Mouse (Mus musculus) embryonic fibroblast, embryonic 13.5 days (primary cell): ENCODE results near the gene Idnk.

Experiments
- CTCF ChIP-seq: IDR thresholded peaks from 2 replicates; pipeline ENCODE4 v1.5.1; 2011; ENCODE audit warnings: mild to moderate bottlenecking, control low read depth, low read length, moderate library complexity, borderline replicate concordance; ENCODE audit not compliant: insufficient read depth
- POLR2A ChIP-seq: IDR thresholded peaks from 2 replicates; pipeline ENCODE4 v1.6.1; 2011; ENCODE audit warnings: low read depth, mild to moderate bottlenecking, control low read depth, low read length, moderate library complexity

DNA sequence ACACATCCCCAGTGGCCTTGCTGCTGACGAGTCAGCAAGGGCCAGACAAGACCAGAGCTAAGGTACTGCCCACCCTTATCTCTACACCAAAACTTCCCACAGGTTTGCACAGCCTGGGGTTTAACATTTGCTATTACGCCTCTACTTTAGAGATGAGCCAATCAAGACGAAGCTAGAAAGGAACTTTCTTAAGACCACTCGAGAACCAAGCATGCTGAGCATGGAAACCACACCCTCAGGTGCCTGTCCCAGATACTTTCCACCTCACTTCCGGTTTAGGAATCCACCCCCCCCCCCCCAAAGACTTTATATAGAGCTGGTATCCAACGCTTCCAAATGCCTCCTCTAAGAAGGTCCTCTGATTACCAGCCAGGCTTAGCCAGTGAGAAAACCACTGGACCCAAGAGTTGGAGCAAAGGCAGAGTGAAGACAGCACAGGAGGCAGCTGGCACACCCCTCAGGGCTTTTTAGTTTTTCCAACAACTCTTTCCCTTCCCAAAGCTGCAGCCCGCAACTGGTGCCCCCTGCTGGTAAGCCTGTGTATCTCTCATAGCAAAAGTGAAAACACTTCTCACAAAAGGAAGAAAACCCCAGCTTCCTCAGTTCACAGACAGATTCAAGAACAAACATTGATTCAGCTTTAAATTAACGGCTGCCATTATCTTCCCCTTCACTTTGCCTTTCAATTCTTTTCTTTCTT lies 40.0 kb upstream of the Idnk start:
- TF ChIP-seq POLR2A: no peak
- 0 out of 2 replicates have a peak, but pooled peaks have one; percentile 20 for TF ChIP-seq CTCF
